25 mouse cellular contexts compared by ENCODE assay signal in the genomic region with DNA sequence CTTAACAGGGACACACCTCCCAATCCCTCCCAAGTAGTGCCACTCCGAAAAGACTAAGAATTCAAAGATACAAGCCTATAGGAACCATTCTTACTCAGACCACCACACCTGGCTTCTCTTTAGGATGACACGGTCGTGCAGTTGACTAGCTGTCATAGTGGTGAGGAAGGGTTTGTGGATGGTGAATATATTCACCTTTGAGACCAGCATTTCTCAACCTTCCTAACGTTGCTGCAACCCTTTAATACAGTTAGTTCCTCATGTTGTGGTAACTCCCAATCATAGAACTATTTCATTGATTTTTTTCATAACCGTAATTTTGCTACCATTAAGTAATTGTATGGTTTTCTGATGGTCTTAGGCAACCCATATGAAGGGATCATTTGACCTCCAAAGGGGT. TPM values are rescaled to one million over a fixed set of nuclear protein-coding genes. Genes with fewer than 3 reads are reported as not detected.
DNase-seq lines count a peak whose midpoint lies in the region; ATAC-seq and TF ChIP-seq lines count a peak whose summit lies in the region.
"Had no signal": no experiment of that assay in that cellular context is flagged by ENCODE, and none has a peak within 500 bp of the region (broad histone marks: within the 10 kb centered on the region; RNA-seq: fewer than 3 reads in every experiment).

No protein-coding gene starts in this region.

- H3K9me3 ChIP-seq in liver, embryonic 16.5 days (replicated peaks; ENCODE audit: control insufficient read depth, low read length): no peaks in the 10 kb centered on the region
- H3K9me3 ChIP-seq in liver, embryonic 11.5 days (ENCODE audit: control insufficient read depth, low read length): no peaks in the 10 kb centered on the region
- no peaks in the 10 kb centered on the region for H3K9me3 ChIP-seq in liver, postnatal 0 days (ENCODE audit: low read length)
- H3K9me3 ChIP-seq: embryonic facial prominence, embryonic 15.5 days; forebrain, embryonic 10.5 days; heart, embryonic 10.5 days; hindbrain, embryonic 12.5 days had no signal

- no peaks in the 10 kb centered on the region for H3K27me3 ChIP-seq in liver, embryonic 16.5 days (ENCODE audit: control insufficient read depth, insufficient read depth, low read depth, low read length)
- no peaks in the 10 kb centered on the region for H3K27me3 ChIP-seq in liver, embryonic 11.5 days (replicated peaks; ENCODE audit: control insufficient read depth, insufficient read depth, low read length)
- H3K27me3 ChIP-seq in liver, postnatal 0 days (ENCODE audit: insufficient read depth, low read length): no peaks in the 10 kb centered on the region
- H3K27me3 ChIP-seq: embryonic facial prominence, embryonic 15.5 days; hindbrain, embryonic 12.5 days; Patski had no signal

- no peak overlapping the region for H3K9ac ChIP-seq in liver, embryonic 16.5 days (ENCODE audit: low read depth, low read length)
- H3K9ac ChIP-seq in liver, embryonic 11.5 days (ENCODE audit: low read depth, low read length): no peak overlapping the region
- no peak overlapping the region for H3K9ac ChIP-seq in liver, postnatal 0 days (replicated peaks)
- H3K9ac ChIP-seq: embryonic facial prominence, embryonic 15.5 days; hindbrain, embryonic 12.5 days had no signal

- no peak for DNase-seq in layer of hippocampus, adult 2 months (ENCODE audit: low spot score in 2 of 2)
- DNase-seq in layer of hippocampus, postnatal 25 days (ENCODE audit: extremely low spot score in 1 of 2, low spot score in 1 of 2): no peak
- DNase-seq in liver, embryonic 11.5 days (ENCODE audit: low spot score): no peak
- no peak for DNase-seq in liver, postnatal 0 days
- DNase-seq in right cerebral cortex, postnatal 4 days: no peak
- no peak for DNase-seq in kidney, adult 9 months
- DNase-seq: adrenal gland, postnatal 14 days; cerebellum, adult 11 months; cerebellum, adult 8-10 months; cerebellum, postnatal 14 days; embryo, embryonic 11 days; gastrocnemius, postnatal 36 days; heart, adult 18-20 months; heart, postnatal 10 days; heart, postnatal 4 days had no signal

- 59% methylated on average over 5 of the region's 5 CpGs for WGBS in liver, embryonic 16.5 days (ENCODE audit: insufficient replicate concordance)
- 89% methylated on average over 5 of the region's 5 CpGs for WGBS in liver, embryonic 11.5 days
- WGBS in liver, postnatal 0 days (ENCODE audit: insufficient replicate concordance): 68% methylated on average over 5 of the region's 5 CpGs

- H3K36me3 ChIP-seq in liver, embryonic 16.5 days (ENCODE audit: control insufficient read depth, insufficient read depth): no peaks in the 10 kb centered on the region
- no peaks in the 10 kb centered on the region for H3K36me3 ChIP-seq in liver, embryonic 11.5 days (ENCODE audit: control insufficient read depth, insufficient read depth, low read length)
- H3K36me3 ChIP-seq in liver, postnatal 0 days (replicated peaks; ENCODE audit: insufficient read depth, low read length): no peaks in the 10 kb centered on the region
- H3K36me3 ChIP-seq: embryonic facial prominence, embryonic 15.5 days; forebrain, embryonic 10.5 days; heart, embryonic 10.5 days; hindbrain, embryonic 12.5 days had no signal

- no peak for ATAC-seq in liver, embryonic 16.5 days (ENCODE audit: low read depth)
- no peak for ATAC-seq in liver, embryonic 11.5 days (replicated peaks; ENCODE audit: low FRiP score)
- 0 out of 2 replicates have a peak, but pooled peaks have one; percentile 8 for ATAC-seq in liver, postnatal 0 days
- peak; percentile 54 for ATAC-seq in monocyte, adult 5-6 weeks (replicated peaks; ENCODE audit: insufficient number of reproducible peaks, low FRiP score, low TSS enrichment, poor library complexity, severe bottlenecking)
- ATAC-seq: forebrain, embryonic 14.5 days; Patski had no signal

- H3K4me3 ChIP-seq in layer of hippocampus, adult 2 months: no peak overlapping the region
- H3K4me3 ChIP-seq in liver, embryonic 16.5 days (ENCODE audit: low read depth, low read length): no peak overlapping the region
- H3K4me3 ChIP-seq in liver, embryonic 11.5 days (ENCODE audit: low read depth, low read length): no peak overlapping the region
- no peak overlapping the region for H3K4me3 ChIP-seq in liver, postnatal 0 days (ENCODE audit: low read depth, low read length)
- H3K4me3 ChIP-seq: embryonic facial prominence, embryonic 15.5 days; erythroblast, embryonic 14.5 days; forebrain, embryonic 10.5 days; heart, embryonic 10.5 days; hindbrain, embryonic 12.5 days had no signal

- no peak overlapping the region for H3K4me2 ChIP-seq in liver, embryonic 16.5 days (ENCODE audit: low read depth, low read length)
- no peak overlapping the region for H3K4me2 ChIP-seq in liver, embryonic 11.5 days
- H3K4me2 ChIP-seq in liver, postnatal 0 days (ENCODE audit: low read depth, low read length): no peak overlapping the region
- H3K4me2 ChIP-seq: embryonic facial prominence, embryonic 15.5 days; hindbrain, embryonic 12.5 days had no signal

- no peak for TF ChIP-seq EP300 in liver, postnatal 0 days (IDR thresholded peaks at IDR 0.05; ENCODE audit: low read depth)

- TF ChIP-seq CTCF in layer of hippocampus, adult 2 months (conservative IDR thresholded peaks at IDR 0.05): no peak
- TF ChIP-seq CTCF in liver, postnatal 0 days (IDR thresholded peaks at IDR 0.05; ENCODE audit: low read depth): no peak

- peaks cover 3% of the 10 kb centered on the region for H3K4me1 ChIP-seq in liver, embryonic 16.5 days (ENCODE audit: control insufficient read depth, low read depth, low read length)
- H3K4me1 ChIP-seq in liver, embryonic 11.5 days (replicated peaks; ENCODE audit: control insufficient read depth, insufficient read depth, low read length): peaks cover 4% of the 10 kb centered on the region; the same call in 1 of the 2 replicates
- peaks cover 8% of the 10 kb centered on the region for H3K4me1 ChIP-seq in liver, postnatal 0 days (ENCODE audit: insufficient read depth)

- H3K27ac ChIP-seq in layer of hippocampus, adult 2 months: 0 out of 2 replicates have a peak overlapping the region, but pooled peaks have one; percentile 43
- H3K27ac ChIP-seq in liver, embryonic 16.5 days (ENCODE audit: low read length): peak overlapping the region; percentile 60
- no peak overlapping the region for H3K27ac ChIP-seq in liver, embryonic 11.5 days (ENCODE audit: low read depth, low read length)
- H3K27ac ChIP-seq in liver, postnatal 0 days (ENCODE audit: low read depth): peak overlapping the region; percentile 52; the same call in 1 of the 2 replicates
- H3K27ac ChIP-seq: embryonic facial prominence, embryonic 15.5 days; forebrain, embryonic 10.5 days; heart, embryonic 10.5 days; hindbrain, embryonic 12.5 days had no signal

RNA-seq across cellular contexts. Expression of gene Cmtm7, which starts 5.5 kb away (rescaled TPM):
- total RNA-seq in layer of hippocampus, adult 2 months (2021): 1 to 10 TPM; 4.3 to 4.8 TPM
- 1 to 10 TPM; 4.9 to 5.1 TPM for total RNA-seq in layer of hippocampus, postnatal 25 days (2021)
- polyA plus RNA-seq in liver, embryonic 16.5 days (2015; fragmentation: Nextera tagmentation; extraction: Ambion mirVana): 48.4 and 50.5 TPM in 2 replicates
- 93.7 and 99.4 TPM in 2 replicates for polyA plus RNA-seq in liver, embryonic 11.5 days (2014; fragmentation: Nextera tagmentation; extraction: Ambion mirVana)
- 57.7 and 58.2 TPM in 2 replicates for polyA plus RNA-seq in liver, postnatal 0 days (2015; fragmentation: Nextera tagmentation; extraction: Ambion mirVana)
- total RNA-seq in monocyte, adult 5-6 weeks (2017): 95.2 to 128 TPM (median 119 TPM) in 3 replicates

RNA-seq across cellular contexts. Expression of gene Cmtm6, which starts 56.2 kb away (rescaled TPM):
- total RNA-seq in layer of hippocampus, adult 2 months (2021): 10 to 100 TPM; 19.2 to 25.6 TPM
- total RNA-seq in layer of hippocampus, postnatal 25 days (2021): 10 to 100 TPM; 21.4 to 21.8 TPM
- 28.9 and 32.2 TPM in 2 replicates for polyA plus RNA-seq in liver, embryonic 16.5 days (2015; fragmentation: Nextera tagmentation; extraction: Ambion mirVana)
- 36.6 and 40.6 TPM in 2 replicates for polyA plus RNA-seq in liver, embryonic 11.5 days (2014; fragmentation: Nextera tagmentation; extraction: Ambion mirVana)
- polyA plus RNA-seq in liver, postnatal 0 days (2015; fragmentation: Nextera tagmentation; extraction: Ambion mirVana): 27.7 and 30.1 TPM in 2 replicates
- 131 to 163 TPM (median 138 TPM) in 3 replicates for total RNA-seq in monocyte, adult 5-6 weeks (2017)

RNA-seq across cellular contexts. Expression of gene Cmtm8, which starts 56.8 kb away (rescaled TPM):
- 1 to 10 TPM; 2.3 to 3.1 TPM for total RNA-seq in layer of hippocampus, adult 2 months (2021)
- total RNA-seq in layer of hippocampus, postnatal 25 days (2021): 1 to 10 TPM; 1.8 to 2.0 TPM
- 57.6 and 62.3 TPM in 2 replicates for polyA plus RNA-seq in liver, embryonic 16.5 days (2015; fragmentation: Nextera tagmentation; extraction: Ambion mirVana)
- 21.2 and 24.8 TPM in 2 replicates for polyA plus RNA-seq in liver, embryonic 11.5 days (2014; fragmentation: Nextera tagmentation; extraction: Ambion mirVana)
- polyA plus RNA-seq in liver, postnatal 0 days (2015; fragmentation: Nextera tagmentation; extraction: Ambion mirVana): 109 and 110 TPM in 2 replicates
- total RNA-seq in monocyte, adult 5-6 weeks (2017): 1.2 TPM in 1 of 3 replicates, not detected in the others
- polyA plus RNA-seq: activated CD4-positive, CD25-positive, alpha-beta regulatory T cell, adult 4 months had no signal

Comparison
In these comparisons a context has a peak if more than half of its experiments do, and no peak if none do; other contexts are left out.
1. ATAC-seq: peak in liver, postnatal 0 days (single experiment) and monocyte, adult 5-6 weeks (single experiment); none in liver, embryonic 16.5 days (single experiment) and liver, embryonic 11.5 days (single experiment).
2. RNA of gene Cmtm7, which starts 5.5 kb away (total RNA-seq): 95.2 to 128 TPM in monocyte, adult 5-6 weeks; 4.9 to 5.1 TPM in layer of hippocampus, postnatal 25 days and 4.3 to 4.8 TPM in layer of hippocampus, adult 2 months; every median in the first group is over 10 times any median in the second.